Mouse (Mus musculus) B cell, adult 2 months (primary cell): ENCODE results near the gene Csrnp2.
A peak's percentile ranks its signal among the peaks of the same experiment; 100 is the strongest.

Source experiments
- DNase-seq, 2 experiments: peaks; one replicate each; pipeline ENCODE4 v3.0.0; 2022

The Csrnp2 gene

GRCm38 (mm10) chr15:100473926-100474503 is 21.3 kb downstream of the Csrnp2 start:
- DNase-seq, result no peak

DNA sequence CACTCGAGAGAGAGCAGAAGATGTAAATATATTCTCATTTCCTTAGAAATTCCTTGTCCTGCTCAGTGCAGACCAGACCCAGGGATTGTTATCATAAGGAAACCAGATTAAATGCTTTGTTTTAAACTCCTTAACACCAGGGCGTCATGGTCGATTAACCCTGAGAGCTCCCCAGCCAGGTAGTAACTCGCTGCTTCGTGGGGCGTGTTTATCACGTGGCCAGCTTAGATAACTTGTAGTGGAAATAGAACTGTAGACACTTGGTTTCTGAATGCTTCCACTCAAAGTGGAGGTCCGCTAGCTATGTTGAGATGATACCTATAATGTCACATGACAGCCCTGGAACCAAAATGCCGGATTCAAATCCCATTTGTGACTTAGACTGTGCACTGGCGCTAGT is 25.3 kb downstream of the Csrnp2 start:
- no peak for DNase-seq

GRCm38 (mm10) chr15:100469189-100469545 is 26.1 kb downstream of the Csrnp2 start:
- DNase-seq, result no peak

- DNase-seq, result peak; percentile 90
Measured at GRCm38 (mm10) chr15:100468295-100469188, 26.7 kb downstream of the Csrnp2 start, which contains the start of gene Letmd1. Gene Letmd1, plus strand, starts transcription at chr15:100469023.

DNA sequence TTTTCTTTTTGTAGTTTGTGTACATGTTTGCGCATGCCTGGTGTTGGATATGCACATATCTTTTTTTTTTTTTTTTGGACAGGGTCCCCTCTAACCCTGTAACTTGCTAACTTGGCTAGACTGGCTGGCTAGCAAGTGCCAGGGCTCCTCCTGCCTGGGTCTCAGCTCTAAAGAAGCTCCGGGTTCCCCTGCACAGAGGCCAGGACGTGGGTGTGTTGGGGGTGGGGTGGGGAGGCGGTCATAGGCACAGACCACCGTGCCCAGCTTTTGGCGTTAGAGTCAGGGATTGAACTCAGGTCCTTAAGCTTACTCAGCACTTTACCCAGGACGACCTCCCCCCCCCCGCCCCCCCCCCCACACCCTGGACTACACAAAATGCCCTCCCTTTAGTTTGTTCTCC is 27.6 kb downstream of the Csrnp2 start:
- DNase-seq, result no peak

DNA sequence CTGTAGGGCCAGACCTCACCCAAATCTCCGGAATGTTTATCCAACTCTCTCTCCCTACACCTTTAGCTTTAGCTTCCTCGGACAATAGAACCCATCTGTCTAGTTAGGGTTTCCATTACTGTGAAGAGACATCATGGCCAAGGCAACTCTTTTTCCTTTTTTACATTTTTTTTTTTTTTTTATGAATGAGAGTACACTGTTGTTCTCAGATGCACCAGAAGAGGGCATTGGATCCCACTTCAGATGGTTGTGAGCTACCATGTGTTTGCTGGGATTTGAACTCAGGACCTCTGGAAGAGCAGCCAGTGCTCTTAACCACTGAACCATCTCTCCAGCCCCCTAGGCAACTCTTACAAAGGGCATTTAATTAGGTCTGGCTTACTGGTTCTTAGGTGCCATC is 29.9 kb downstream of the Csrnp2 start:
- DNase-seq, result no peak

DNA sequence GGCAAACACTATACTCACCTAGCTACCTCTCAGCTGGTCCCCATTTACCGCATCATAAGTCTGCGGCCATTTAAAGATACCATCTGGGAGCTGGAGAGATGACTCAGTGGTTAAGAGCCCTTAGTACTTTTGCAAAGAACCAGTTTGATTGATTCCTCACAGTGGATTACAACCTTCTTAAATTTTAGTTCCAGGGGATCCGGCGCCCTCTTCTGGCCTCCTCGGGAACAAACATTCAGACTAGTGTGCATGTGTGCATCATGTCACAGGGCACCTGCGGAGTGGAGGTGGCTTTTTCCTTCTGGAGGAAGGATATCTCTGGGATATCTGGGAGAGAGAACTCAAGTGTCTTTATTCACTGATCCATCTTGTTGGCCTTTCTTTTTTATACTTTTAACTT is 31.6 kb downstream of the Csrnp2 start:
- DNase-seq, result peak; percentile 81 to 83

DNA sequence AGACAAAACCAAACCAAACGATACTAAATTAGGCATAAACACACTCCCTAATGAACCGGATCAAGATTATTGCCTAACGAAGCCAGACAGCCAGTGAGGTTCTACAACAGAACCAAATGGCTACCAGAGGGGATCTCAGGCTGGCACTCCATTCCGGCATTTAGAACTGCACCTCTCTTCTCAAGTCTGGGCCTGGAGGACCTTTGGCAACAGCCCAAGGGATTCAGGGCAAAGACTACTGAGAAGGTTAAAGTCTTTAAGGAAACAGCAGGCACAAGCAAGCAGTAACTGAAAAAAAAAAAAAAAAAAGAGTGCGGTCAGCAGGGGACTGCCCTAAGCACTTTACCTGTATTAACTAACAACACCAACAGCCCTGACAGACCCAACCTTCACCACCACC is 33.2 kb downstream of the Csrnp2 start:
- no peak for DNase-seq

DNA sequence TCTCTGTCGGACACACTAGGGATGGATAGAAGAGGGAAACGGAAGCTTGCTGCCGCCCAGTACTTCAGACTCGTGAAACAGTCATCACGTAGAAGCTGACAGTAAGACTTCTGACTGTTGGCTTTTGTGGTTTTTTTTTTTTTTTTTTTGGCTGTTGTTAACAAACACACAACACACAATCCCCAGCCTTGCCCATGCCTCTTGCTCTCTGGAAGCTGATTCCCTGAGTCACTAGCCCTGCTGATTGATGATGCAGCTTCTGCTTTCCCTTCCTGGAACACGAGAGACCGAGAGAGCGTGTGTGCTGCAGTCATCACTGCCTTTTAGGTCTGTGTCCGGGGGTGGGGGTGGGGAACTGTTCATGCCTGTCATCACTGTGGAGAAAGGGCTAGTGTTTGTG is 33.6 kb downstream of the Csrnp2 start:
- DNase-seq, result no peak

DNA sequence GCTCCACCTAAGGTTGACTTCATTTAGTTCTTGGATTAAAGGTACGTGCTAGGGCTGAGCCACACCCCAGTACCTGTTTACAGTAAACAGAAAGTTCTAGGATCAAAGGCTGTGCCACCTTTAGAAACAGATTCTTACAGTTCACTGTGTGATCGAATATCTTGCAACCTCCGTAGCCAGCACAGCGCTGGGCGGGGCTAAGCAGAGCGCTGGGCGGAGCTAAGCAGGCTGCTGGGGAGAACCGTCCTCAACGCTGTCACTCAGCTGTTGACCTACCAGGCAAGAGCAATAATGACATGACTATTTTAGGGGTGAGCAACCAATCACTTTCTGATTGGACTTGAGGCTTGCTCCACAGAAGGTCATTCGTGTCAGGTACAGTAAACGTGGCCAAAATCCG is 34.3 kb downstream of the Csrnp2 start:
- DNase-seq, result peak; percentile 49 to 57

- peak; percentile 77 to 80 for DNase-seq
Measured at GRCm38 (mm10) chr15:100458055-100458454, 37.2 kb downstream of the Csrnp2 start.

DNA sequence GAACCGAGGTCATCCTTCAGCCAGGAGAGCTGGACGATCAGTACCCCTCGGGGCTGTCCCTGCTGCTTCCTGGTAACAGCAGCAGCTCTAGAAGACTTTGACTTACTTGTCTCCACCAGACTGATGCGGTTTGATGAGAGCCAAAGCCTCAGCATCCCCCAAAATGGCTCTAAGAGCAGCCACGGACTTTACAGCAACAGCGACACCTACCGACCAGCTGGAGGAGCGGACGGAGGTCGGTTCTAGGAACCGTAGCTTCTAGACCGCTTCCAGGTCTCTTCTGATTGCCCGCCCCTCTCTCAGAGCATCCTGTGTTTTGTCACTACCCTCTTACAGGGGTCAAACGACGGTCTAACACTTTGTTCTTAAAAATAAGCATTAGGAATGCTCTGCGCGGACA is 37.9 kb downstream of the Csrnp2 start:
- DNase-seq, result peak; percentile 83

GRCm38 (mm10) chr15:100456356-100456991 is 38.8 kb downstream of the Csrnp2 start:
- DNase-seq, result no peak

- DNase-seq, result no peak
Measured at GRCm38 (mm10) chr15:100452486-100452885, 42.8 kb downstream of the Csrnp2 start.

DNA sequence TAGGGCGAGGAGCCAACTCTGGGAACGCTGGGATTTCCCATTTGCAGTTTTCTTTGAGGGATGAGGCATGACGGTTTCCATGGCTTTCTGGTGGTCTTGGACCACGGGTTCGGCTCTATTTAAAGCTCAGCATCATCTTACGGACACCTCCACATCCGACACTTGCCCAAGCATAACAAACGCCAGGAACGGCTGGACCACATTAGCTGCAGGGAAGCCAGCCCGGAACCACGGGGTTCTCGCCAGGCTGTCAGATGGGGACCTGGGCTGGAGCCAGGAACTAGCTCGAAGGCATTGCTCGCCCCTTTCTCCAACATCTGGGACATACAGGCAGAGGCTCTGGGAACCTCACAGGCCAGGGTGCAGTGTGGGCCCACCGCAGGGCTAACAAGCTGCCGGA is 44.0 kb downstream of the Csrnp2 start:
- DNase-seq, result no peak

DNA sequence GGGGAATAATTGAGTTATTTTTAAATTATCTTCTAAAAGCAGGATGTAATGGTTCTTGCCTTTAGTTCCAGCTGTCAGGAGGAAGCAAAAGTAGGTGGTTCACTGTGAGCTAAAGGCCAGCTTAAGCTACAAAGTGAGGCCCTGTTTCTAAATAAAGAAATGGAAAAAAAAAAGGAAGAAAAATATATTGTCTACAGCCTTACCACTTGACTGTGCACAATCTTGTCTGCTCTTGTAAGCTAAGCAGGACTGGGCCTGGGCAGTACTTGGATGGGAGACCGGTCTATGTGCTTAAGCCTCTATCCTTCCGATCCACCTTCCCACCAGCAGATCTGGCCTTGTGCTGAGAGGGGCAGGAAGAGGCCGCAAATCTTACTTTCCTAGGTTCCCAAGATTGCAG is 45.8 kb downstream of the Csrnp2 start:
- peak in 1 of 2 experiments; percentile 19 for DNase-seq

- no peak for DNase-seq
Measured at GRCm38 (mm10) chr15:100448572-100448971, 46.7 kb downstream of the Csrnp2 start.

- DNase-seq, result no peak
Measured at GRCm38 (mm10) chr15:100446887-100447286, 48.4 kb downstream of the Csrnp2 start.

DNA sequence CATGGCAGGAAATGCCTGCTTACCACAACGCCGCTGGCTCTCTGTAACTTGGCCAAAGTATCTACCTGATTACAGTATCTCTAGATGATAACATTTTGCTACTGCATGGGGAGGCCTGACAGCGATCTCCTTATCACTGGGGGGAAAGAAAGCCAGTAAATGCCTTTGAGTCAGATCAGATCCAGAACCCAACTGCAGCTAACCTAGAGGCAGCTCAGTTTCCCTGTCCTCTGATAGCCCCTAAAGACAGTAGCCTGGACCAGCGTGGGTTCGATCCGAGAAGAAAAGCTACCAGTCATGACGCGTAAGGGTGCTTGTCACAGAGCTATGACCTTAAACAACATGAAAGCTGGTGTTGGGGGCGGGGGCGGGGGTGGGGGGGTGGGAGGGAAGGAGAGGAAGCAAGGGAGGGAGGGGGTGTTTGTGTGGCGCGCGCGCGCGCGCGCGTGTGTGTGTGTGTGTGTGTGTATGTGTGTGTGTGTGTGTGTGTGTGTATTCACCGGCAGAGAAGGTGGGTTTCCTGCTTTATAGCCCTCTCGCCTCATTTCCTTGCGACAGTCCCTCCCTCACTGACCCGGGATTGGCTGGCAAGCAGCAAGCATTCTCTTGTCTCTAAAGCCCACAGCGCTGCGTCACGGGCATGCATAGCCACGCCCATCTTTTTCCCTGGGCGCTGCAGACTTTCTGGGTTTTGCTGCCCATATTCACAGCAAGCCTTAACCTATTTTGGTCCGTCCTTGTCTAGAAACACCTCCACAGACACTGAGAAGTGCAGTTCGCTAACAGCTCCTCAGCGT is 52.0 kb downstream of the Csrnp2 start:
- DNase-seq, result peak; percentile 78 to 81

DNA sequence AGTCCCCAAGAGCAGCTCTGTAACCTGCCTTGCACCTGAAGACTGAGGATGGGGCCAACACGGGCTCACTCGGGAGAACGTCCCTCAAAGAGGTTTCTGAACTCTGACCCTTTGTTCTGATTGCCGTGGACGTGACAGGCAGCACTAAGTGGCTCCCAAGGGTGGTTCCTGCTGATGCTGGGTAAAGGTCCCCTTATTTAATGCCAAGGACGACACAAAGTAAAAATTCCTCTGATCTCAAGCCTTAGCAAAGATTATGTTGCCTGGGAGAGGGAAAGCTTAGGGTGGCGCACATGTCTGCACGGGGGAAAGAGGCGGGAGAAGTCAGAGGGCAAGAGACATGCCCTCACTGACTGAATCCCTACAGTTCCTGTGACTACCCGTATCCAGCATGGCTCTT is 58.8 kb downstream of the Csrnp2 start:
- no peak for DNase-seq

GRCm38 (mm10) chr15:100436112-100436511 is 59.2 kb downstream of the Csrnp2 start:
- no peak for DNase-seq

- no peak for DNase-seq
Measured at GRCm38 (mm10) chr15:100433234-100433633, 62.1 kb downstream of the Csrnp2 start.

DNA sequence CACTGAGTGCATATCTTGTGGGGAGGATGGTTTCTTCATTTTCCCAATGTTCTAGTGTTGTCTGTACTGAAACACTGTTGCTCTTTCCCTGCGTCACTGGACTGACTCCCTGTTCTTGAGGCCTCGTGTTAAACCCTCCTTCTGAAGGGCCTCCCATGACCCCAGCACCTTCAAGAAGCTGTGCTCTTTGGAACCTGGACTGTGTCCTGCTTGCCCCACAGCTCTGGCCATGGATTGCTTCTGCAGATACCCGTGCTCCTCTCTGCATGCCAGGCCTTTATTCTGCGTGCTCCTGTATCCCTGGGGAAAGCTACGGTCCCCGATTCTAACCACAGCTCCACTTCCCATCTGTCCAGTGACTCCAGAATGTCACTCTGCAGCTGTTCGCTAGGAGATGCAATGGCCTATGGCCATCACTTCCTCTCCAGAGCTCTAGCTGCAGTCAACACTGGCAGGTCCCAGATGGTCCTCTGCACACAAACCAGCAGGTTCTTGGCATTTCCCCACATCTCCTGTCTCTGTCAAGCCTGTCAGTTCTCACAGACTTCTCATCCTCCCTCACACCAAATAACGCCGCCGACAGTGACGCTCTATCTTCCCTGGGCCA is 65.2 kb downstream of the Csrnp2 start:
- no peak for DNase-seq
